Mouse (Mus musculus) small intestine, adult 2 months (tissue): ENCODE results near the gene Sec14l5.

Experiments used
- CTCF ChIP-seq: fragments of 200-500 bp; IDR thresholded peaks from 2 replicates; pipeline ENCODE4 v1.5.1; 2012; ENCODE audit warnings: low read depth, mild to moderate bottlenecking, control low read depth, inconsistent platforms, low read length, moderate library complexity, mixed read lengths; ENCODE audit not compliant: insufficient replicate concordance, insufficient read length; ENCODE audit errors: extremely low read depth
- POLR2A ChIP-seq: fragments of 200-500 bp; IDR thresholded peaks from 2 replicates; pipeline ENCODE4 v1.6.1; 2012; ENCODE audit warnings: low read depth, mild to moderate bottlenecking, control low read depth, inconsistent platforms, low read length, moderate library complexity

- TF ChIP-seq CTCF: no peak
- TF ChIP-seq POLR2A: no peak
Measured at GRCm38 (mm10) chr16:5134623-5135330, 12.1 kb upstream of the Sec14l5 start.
